Comparison of ENCODE assay signal across 28 mouse cellular contexts in genomic region chr16:45350767-45351166, GRCm38 (mm10). TPM values are rescaled to one million over a fixed set of nuclear protein-coding genes. Genes with fewer than 3 reads are reported as not detected.
DNase-seq lines count a peak whose midpoint lies in the region; ATAC-seq and TF ChIP-seq lines count a peak whose summit lies in the region.
"Had no signal": no experiment of that assay in that cellular context is flagged by ENCODE, and none has a peak within 500 bp of the region (broad histone marks: within the 10 kb centered on the region; RNA-seq: fewer than 3 reads in every experiment).

No protein-coding gene starts in this region.

- H3K9me3 ChIP-seq in lung, embryonic 16.5 days (ENCODE audit: control insufficient read depth, low read length), result no peaks in the 10 kb centered on the region
- peaks cover 40% of the 10 kb centered on the region for H3K9me3 ChIP-seq in ES-Bruce4 (replicated peaks; ENCODE audit: control insufficient read depth, insufficient read depth, low read length, poor library complexity, severe bottlenecking)
- H3K9me3 ChIP-seq: embryonic facial prominence, embryonic 12.5 days; embryonic facial prominence, embryonic 15.5 days; forebrain, embryonic 15.5 days; G1E; heart, embryonic 12.5 days; heart, embryonic 15.5 days; hindbrain, embryonic 13.5 days had no signal

- intact Hi-C loops in heart, adult 2 months (cut with DNase I), result loop anchor here (1.0 kb wide), 1 partner anchor 19 kb away; no protein-coding TSS in a partner anchor

- no peak overlapping the region for H3K4me2 ChIP-seq in lung, embryonic 16.5 days (ENCODE audit: low read depth, low read length)
- H3K4me2 ChIP-seq: embryonic facial prominence, embryonic 12.5 days; embryonic facial prominence, embryonic 15.5 days; forebrain, embryonic 15.5 days; heart, embryonic 12.5 days; heart, embryonic 15.5 days; hindbrain, embryonic 13.5 days had no signal

- H3K27me3 ChIP-seq in heart, adult 2 months (ENCODE audit: control insufficient read depth, insufficient read depth, low read length), result no peaks in the 10 kb centered on the region
- H3K27me3 ChIP-seq in lung, embryonic 16.5 days (ENCODE audit: control insufficient read depth, insufficient read depth, low read depth, low read length), result no peaks in the 10 kb centered on the region
- H3K27me3 ChIP-seq in ES-Bruce4 (ENCODE audit: control insufficient read depth, insufficient read depth, low read length, poor library complexity, severe bottlenecking), result no peaks in the 10 kb centered on the region
- H3K27me3 ChIP-seq: embryonic facial prominence, embryonic 12.5 days; embryonic facial prominence, embryonic 15.5 days; forebrain, embryonic 15.5 days; heart, embryonic 12.5 days; heart, embryonic 15.5 days; hindbrain, embryonic 13.5 days; Patski had no signal

- no peak overlapping the region for H3K4me3 ChIP-seq in heart, adult 2 months
- no peak overlapping the region for H3K4me3 ChIP-seq in lung, embryonic 16.5 days (ENCODE audit: low read length)
- H3K4me3 ChIP-seq in ES-Bruce4 (ENCODE audit: low read depth, low read length), result no peak overlapping the region
- H3K4me3 ChIP-seq in brown adipose tissue, adult 24 weeks (ENCODE audit: insufficient read depth, low read depth, low read length), result no peak overlapping the region
- H3K4me3 ChIP-seq: embryonic facial prominence, embryonic 12.5 days; embryonic facial prominence, embryonic 15.5 days; forebrain, embryonic 15.5 days; heart, embryonic 12.5 days; heart, embryonic 15.5 days; hindbrain, embryonic 10.5 days; hindbrain, embryonic 13.5 days had no signal

- peak overlapping the region; percentile 75 for H3K27ac ChIP-seq in heart, adult 2 months
- peak overlapping the region; percentile 2 for H3K27ac ChIP-seq in lung, embryonic 16.5 days (ENCODE audit: low read length)
- H3K27ac ChIP-seq in ES-Bruce4 (ENCODE audit: insufficient read depth, low read length), result 0 out of 2 replicates have a peak overlapping the region, but pooled peaks have one; percentile 61
- peak overlapping the region; percentile 64 for H3K27ac ChIP-seq in brown adipose tissue, adult 24 weeks (replicated peaks; ENCODE audit: low read depth, low read length)
- H3K27ac ChIP-seq: embryonic facial prominence, embryonic 12.5 days; embryonic facial prominence, embryonic 15.5 days; forebrain, embryonic 15.5 days; hindbrain, embryonic 10.5 days; hindbrain, embryonic 13.5 days had no signal

- no peak for TF ChIP-seq EP300 in heart, adult 2 months (IDR thresholded peaks at IDR 0.05; ENCODE audit: insufficient read depth, low read depth, low read length)
- no peak for TF ChIP-seq EP300 in ES-Bruce4 (IDR thresholded peaks at IDR 0.05; ENCODE audit: insufficient read depth, low read depth, low read length)

- no peak overlapping the region for H3K9ac ChIP-seq in heart, adult 2 months (ENCODE audit: low read depth, low read length)
- no peak overlapping the region for H3K9ac ChIP-seq in lung, embryonic 16.5 days (ENCODE audit: low read length)
- H3K9ac ChIP-seq in ES-Bruce4 (ENCODE audit: low read depth, poor library complexity, severe bottlenecking), result no peak overlapping the region
- H3K9ac ChIP-seq: embryonic facial prominence, embryonic 12.5 days; embryonic facial prominence, embryonic 15.5 days; forebrain, embryonic 15.5 days; heart, embryonic 12.5 days; heart, embryonic 15.5 days; hindbrain, embryonic 13.5 days had no signal

- TF ChIP-seq CTCF in heart, adult 2 months (IDR thresholded peaks at IDR 0.05), result no peak
- TF ChIP-seq CTCF in ES-Bruce4 (IDR thresholded peaks at IDR 0.05; ENCODE audit: low read depth, low read length), result no peak

- no peak for ATAC-seq in lung, embryonic 16.5 days (ENCODE audit: low read depth)
- ATAC-seq: CD4-positive, CD25-positive, alpha-beta regulatory T cell, adult 4 months; hindbrain, embryonic 16.5 days; intestine, embryonic 16.5 days; Patski had no signal

- peaks cover 3% of the 10 kb centered on the region for H3K4me1 ChIP-seq in heart, adult 2 months (ENCODE audit: control insufficient read depth, insufficient read depth, low read length)
- H3K4me1 ChIP-seq in lung, embryonic 16.5 days (replicated peaks; ENCODE audit: control insufficient read depth, insufficient read depth, low read length), result no peaks in the 10 kb centered on the region
- H3K4me1 ChIP-seq in ES-Bruce4 (ENCODE audit: control insufficient read depth, insufficient read depth, low read length), result no peaks in the 10 kb centered on the region
- H3K4me1 ChIP-seq in brown adipose tissue, adult 24 weeks (ENCODE audit: control insufficient read depth, insufficient read depth, insufficient read length, low read length), result peaks cover 3% of the 10 kb centered on the region; the same call in 1 of the 2 replicates
- H3K4me1 ChIP-seq: embryonic facial prominence, embryonic 12.5 days; embryonic facial prominence, embryonic 15.5 days; forebrain, embryonic 15.5 days; heart, embryonic 12.5 days; heart, embryonic 15.5 days; hindbrain, embryonic 10.5 days; hindbrain, embryonic 13.5 days had no signal

- no peaks in the 10 kb centered on the region for H3K79me2 ChIP-seq in heart, adult 2 months (replicated peaks; ENCODE audit: control insufficient read depth, insufficient read depth, low read length)

- WGBS in heart, adult 2 months, result 39% methylated on average over 4 of the region's 4 CpGs
- 50% methylated on average over 4 of the region's 4 CpGs for WGBS in lung, embryonic 16.5 days

- DNase-seq in heart, adult 2 months, result no peak
- no peak for DNase-seq in heart, adult 9 months (ENCODE audit: low spot score in 2 of 2)
- DNase-seq in lung, postnatal 25 days (ENCODE audit: low spot score), result no peak
- no peak for DNase-seq in adrenal gland, postnatal 14 days
- no peak for DNase-seq in urinary bladder, postnatal 10 days (ENCODE audit: low spot score)
- DNase-seq: adrenal gland, postnatal 10 days; cerebellum, adult 18-20 months; cerebellum, adult 9-10 months; cerebellum, postnatal 14 days; gastrocnemius, postnatal 36 days; heart, postnatal 10 days; heart, postnatal 36 days had no signal

- no peak for TF ChIP-seq POLR2A in heart, adult 2 months (IDR thresholded peaks at IDR 0.05; ENCODE audit: insufficient read depth, low read depth, low read length)
- no peak for TF ChIP-seq POLR2A in ES-Bruce4 (IDR thresholded peaks at IDR 0.05; ENCODE audit: insufficient read depth, low read length)

- no peaks in the 10 kb centered on the region; the same call in 1 of the 2 replicates for H3K36me3 ChIP-seq in heart, adult 2 months (ENCODE audit: control insufficient read depth, insufficient read depth, low read length)
- no peaks in the 10 kb centered on the region for H3K36me3 ChIP-seq in lung, embryonic 16.5 days (ENCODE audit: control insufficient read depth, insufficient read depth, low read length)
- H3K36me3 ChIP-seq in ES-Bruce4 (ENCODE audit: control insufficient read depth, insufficient read depth, low read length, poor library complexity, severe bottlenecking), result no peaks in the 10 kb centered on the region
- H3K36me3 ChIP-seq: embryonic facial prominence, embryonic 12.5 days; embryonic facial prominence, embryonic 15.5 days; forebrain, embryonic 15.5 days; G1E; heart, embryonic 12.5 days; heart, embryonic 15.5 days; hindbrain, embryonic 10.5 days; hindbrain, embryonic 13.5 days had no signal

RNA-seq across cellular contexts. Expression of gene Cd200, which starts 58.1 kb away (rescaled TPM):
- 10 to 100 TPM; 63.6 to 69.3 TPM for total RNA-seq in heart, adult 2 months (2021)
- 90.0 and 99.3 TPM in 2 replicates for polyA plus RNA-seq in heart, adult 2 months (2012; rRNA removed)
- polyA plus RNA-seq in lung, embryonic 16.5 days (2015; fragmentation: Nextera tagmentation; extraction: Ambion mirVana), result 80.1 and 82.9 TPM in 2 replicates
- not detected in 2 replicates for polyA plus RNA-seq in ES-Bruce4 (2011; ENCODE audit: insufficient read depth, insufficient read length, low read depth, missing spikeins)
- 39.3 and 47.9 TPM in 2 replicates for polyA plus RNA-seq in brown adipose tissue, adult 24 weeks (2012; ENCODE audit: insufficient read depth, insufficient read length, missing spikeins)
- total RNA-seq in adrenal gland, postnatal 14 days (2021), result 59.7 and 90.5 TPM in 2 replicates
- total RNA-seq: G1E; granulocyte monocyte progenitor cell, adult 5-6 weeks had no signal
- polyA plus RNA-seq: G1E had no signal

Comparison
In these comparisons a context has a peak if more than half of its experiments do, and no peak if none do; other contexts are left out.
1. H3K27ac ChIP-seq: peak in every context shown above with its lines; median percentile 75 in heart, adult 2 months; 64 in brown adipose tissue, adult 24 weeks; 61 in ES-Bruce4; 2 in lung, embryonic 16.5 days.
2. RNA of gene Cd200, which starts 58.1 kb away (polyA plus RNA-seq): 90.0 to 99.3 TPM in heart, adult 2 months, 80.1 to 82.9 TPM in lung, embryonic 16.5 days and 39.3 to 47.9 TPM in brown adipose tissue, adult 24 weeks; not detected in ES-Bruce4; every median in the first group is over 10 times any median in the second.